Mouse (Mus musculus) B cell, adult 67 days (primary cell): Measurements from ENCODE around the gene Slc22a23. TPM values are rescaled to one million over a fixed set of nuclear protein-coding genes. Genes with fewer than 3 reads are reported as not detected.

Source experiments
- total RNA-seq, 2 experiments: library from RNA; stranded (reverse); gene quantifications; 4 replicates each; pipeline ENCODE4 v1.2.4; 2023

Gene Slc22a23
- 1 to 10 TPM; 1.3 to 1.5 TPM for total RNA-seq

DNA sequence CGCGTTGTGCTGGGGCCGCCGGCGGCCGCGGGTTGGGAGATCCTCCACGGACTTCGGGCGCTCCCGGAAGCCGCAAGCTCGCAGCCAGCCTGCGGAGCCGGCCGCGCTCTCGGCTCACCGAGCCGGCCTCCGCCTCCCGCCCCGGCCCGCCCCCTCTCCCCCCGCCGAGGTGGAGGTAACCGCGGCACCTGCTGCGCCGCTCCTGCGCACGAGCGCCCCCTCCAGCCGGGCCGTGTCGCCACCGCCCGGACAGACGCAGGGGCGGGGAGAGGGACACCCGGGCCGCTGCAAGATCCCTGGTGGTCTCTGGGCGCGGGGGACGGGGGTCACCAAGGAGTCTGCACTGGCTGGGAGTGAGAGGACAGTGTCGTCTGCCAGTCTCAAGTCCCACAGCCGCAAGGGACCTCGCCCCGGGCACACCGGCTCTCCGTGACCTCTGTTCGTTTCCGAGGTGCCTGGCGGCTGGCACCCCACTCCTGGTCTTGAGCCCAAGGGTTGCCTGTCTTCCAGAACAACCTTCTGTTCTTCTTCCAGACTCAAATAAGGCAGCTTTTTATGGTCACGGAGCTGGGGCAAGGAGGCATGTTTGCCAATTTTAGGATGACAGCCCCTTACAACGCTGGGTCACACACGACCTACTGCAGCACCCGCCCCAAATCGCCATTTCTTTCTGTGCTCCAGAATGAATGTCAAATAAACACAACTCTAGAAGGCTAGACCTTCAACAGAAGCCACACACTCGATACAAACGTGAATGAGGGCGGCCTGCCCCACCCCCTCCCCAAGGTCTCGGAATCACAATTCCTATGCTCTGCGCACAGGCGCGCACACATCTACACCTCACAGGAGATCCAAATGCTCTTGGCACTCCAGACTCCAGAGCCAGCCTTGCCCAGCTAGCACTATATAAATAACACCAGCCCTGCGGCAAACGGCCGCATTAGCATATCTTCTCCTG lies at the start of gene Slc22a23:
Slc22a23 (minus strand) TSS at position 55 of the 958 bp plus-strand sequence.

DNA sequence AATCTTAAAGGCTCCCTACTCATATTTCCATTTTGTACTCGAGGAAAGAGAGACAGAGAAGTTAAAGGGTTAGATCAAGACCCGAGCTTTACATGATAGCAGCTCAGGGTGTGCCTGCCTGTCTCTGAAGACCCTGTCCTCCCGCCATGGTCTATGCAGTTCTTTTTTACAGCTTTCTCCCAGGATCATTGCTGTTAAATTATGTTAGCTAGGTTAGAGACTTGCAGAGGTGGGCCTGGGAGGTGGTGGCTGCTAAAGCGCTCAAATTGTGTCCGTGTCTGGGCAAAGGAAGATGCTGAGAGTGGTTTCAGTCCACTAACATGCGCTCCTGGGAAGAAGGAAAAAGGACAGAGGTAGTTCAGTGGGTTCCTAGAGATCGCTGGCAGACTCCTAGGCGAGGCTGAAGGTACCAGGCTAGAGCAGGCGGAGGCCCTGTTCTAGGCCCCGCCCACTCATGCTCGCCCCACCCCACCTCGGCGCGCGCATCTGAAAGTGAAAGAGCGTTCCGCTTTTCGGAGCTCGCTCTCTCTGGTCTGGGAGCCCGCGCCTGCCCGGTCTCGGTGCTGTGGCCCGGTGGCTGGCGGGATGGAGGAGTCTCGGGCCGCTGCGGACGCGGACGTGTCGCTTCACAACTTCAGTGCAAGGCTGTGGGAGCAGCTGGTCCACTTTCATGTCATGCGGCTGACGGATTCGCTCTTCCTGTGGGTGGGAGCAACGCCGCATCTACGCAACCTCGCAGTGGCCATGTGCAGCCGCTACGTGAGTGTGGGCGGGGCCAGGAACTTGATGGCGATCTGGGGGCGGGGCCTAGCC lies 182.3 kb downstream of the Slc22a23 start, which contains the start of gene Psmg4:
Psmg4 (plus strand) TSS at position 474 of the 813 bp plus-strand sequence.

DNA sequence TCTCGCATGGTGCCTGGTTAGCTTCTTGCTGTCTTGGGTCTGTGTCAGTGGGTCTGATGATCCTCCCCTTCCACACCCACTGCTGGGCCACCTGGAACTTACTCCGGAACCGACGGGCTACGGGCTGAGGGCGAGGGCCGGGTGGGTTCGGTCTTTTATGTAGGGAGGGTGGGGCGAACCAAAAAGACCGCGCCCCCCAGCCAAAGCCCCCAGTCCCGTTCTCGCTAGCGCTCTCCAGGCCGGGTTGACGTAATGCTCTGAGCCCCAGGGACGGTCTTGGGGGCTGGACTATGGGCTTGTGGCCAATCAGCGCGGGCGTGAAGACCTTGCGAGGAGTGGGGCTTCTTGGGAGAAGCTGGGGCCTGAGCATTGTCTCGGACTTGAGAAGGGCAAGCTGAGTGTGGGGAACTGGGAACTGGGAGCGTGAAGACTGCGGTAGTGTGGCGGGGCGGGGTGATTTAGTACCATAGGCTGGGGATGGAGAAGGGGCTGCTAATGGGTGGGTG lies 214.7 kb downstream of the Slc22a23 start, which contains the start of gene Tubb2b:
Tubb2b (minus strand) TSS at position 241 of the 506 bp plus-strand sequence.

Other genes starting within 250 kb of the Slc22a23 start
- gene Tubb2b, start 214.7 kb downstream of the Slc22a23 start, total RNA-seq: 1 to 10 TPM; 2.9 to 5.0 TPM
- gene Psmg4, start 182.2 kb downstream of the Slc22a23 start, total RNA-seq: 10 to 100 TPM; 41.5 to 42.5 TPM